ENCODE assay signal across 9 mouse cellular contexts in genomic region chr1:164151387-164152088, GRCm38 (mm10). TPM values are rescaled to one million over a fixed set of nuclear protein-coding genes. Genes with fewer than 3 reads are reported as not detected.
DNase-seq lines count a peak whose midpoint lies in the region; ATAC-seq and TF ChIP-seq lines count a peak whose summit lies in the region.
"Had no signal": no experiment of that assay in that cellular context is flagged by ENCODE, and none has a peak within 500 bp of the region (broad histone marks: within the 10 kb centered on the region; RNA-seq: fewer than 3 reads in every experiment).

Gene F5 (plus strand): TSS chr1:164151838.

- TF ChIP-seq EP300 in heart, postnatal 0 days (IDR thresholded peaks at IDR 0.05; ENCODE audit: low read depth) = no peak

- no peak within 1 kb of the TSS for H3K27ac ChIP-seq in heart, postnatal 0 days (ENCODE audit: low read depth)
- H3K27ac ChIP-seq in neural tube, embryonic 12.5 days = no peak within 1 kb of the TSS
- H3K27ac ChIP-seq: forebrain, embryonic 12.5 days had no signal

- TF ChIP-seq CTCF in heart, postnatal 0 days (IDR thresholded peaks at IDR 0.05; ENCODE audit: low read depth) = no peak

- no peaks in the 10 kb centered on the region for H3K36me3 ChIP-seq in heart, postnatal 0 days (replicated peaks; ENCODE audit: control insufficient read depth, insufficient read depth, low read length)
- no peaks in the 10 kb centered on the region for H3K36me3 ChIP-seq in neural tube, embryonic 12.5 days
- H3K36me3 ChIP-seq: forebrain, embryonic 12.5 days had no signal

- H3K4me3 ChIP-seq in heart, postnatal 0 days (ENCODE audit: low read depth, low read length) = no peak within 1 kb of the TSS
- no peak within 1 kb of the TSS for H3K4me3 ChIP-seq in neural tube, embryonic 12.5 days
- H3K4me3 ChIP-seq: forebrain, embryonic 12.5 days had no signal

- no peak for ATAC-seq in heart, postnatal 0 days (ENCODE audit: insufficient read depth, low read depth)
- no peak for ATAC-seq in neural tube, embryonic 12.5 days (ENCODE audit: low FRiP score, low read depth)

- WGBS in heart, postnatal 0 days = 10% methylated on average over 16 of the region's 16 CpGs
- 12% methylated on average over 16 of the region's 16 CpGs for WGBS in neural tube, embryonic 12.5 days

- H3K4me1 ChIP-seq in heart, postnatal 0 days (ENCODE audit: control insufficient read depth, insufficient read depth) = no peaks in the 10 kb centered on the region
- H3K4me1 ChIP-seq in neural tube, embryonic 12.5 days = peaks cover 4% of the 10 kb centered on the region
- H3K4me1 ChIP-seq: forebrain, embryonic 12.5 days had no signal

- no peak for DNase-seq in heart, postnatal 0 days (ENCODE audit: low spot score)
- no peak for DNase-seq in heart, adult 9 months (ENCODE audit: low spot score in 2 of 2)
- DNase-seq in embryo, embryonic 10.5 days (ENCODE audit: low spot score) = peak; percentile 35
- peak; percentile 21 for DNase-seq in kidney, postnatal 10 days
- no peak for DNase-seq in spleen, postnatal 14 days (ENCODE audit: low spot score in 2 of 2)
- DNase-seq in cerebellum, adult 9-10 months = no peak
- DNase-seq in gastrocnemius, postnatal 10 days = no peak

- no peaks in the 10 kb centered on the region for H3K9me3 ChIP-seq in heart, postnatal 0 days (replicated peaks; ENCODE audit: control insufficient read depth, low read length)
- no peaks in the 10 kb centered on the region for H3K9me3 ChIP-seq in neural tube, embryonic 12.5 days
- H3K9me3 ChIP-seq: forebrain, embryonic 12.5 days had no signal

- H3K27me3 ChIP-seq in heart, postnatal 0 days (ENCODE audit: control insufficient read depth, insufficient read depth, low read length) = no peaks in the 10 kb centered on the region
- no peaks in the 10 kb centered on the region for H3K27me3 ChIP-seq in neural tube, embryonic 12.5 days (replicated peaks)
- H3K27me3 ChIP-seq: forebrain, embryonic 12.5 days had no signal

- no peak within 1 kb of the TSS for H3K9ac ChIP-seq in heart, postnatal 0 days (replicated peaks; ENCODE audit: low read depth, low read length)
- H3K9ac ChIP-seq in neural tube, embryonic 12.5 days = no peak within 1 kb of the TSS
- H3K9ac ChIP-seq: forebrain, embryonic 12.5 days had no signal

- H3K4me2 ChIP-seq in heart, postnatal 0 days (ENCODE audit: low read depth, low read length) = peak within 1 kb of the TSS; percentile 38; the same call in 1 of the 2 replicates
- peak within 1 kb of the TSS; percentile 30 for H3K4me2 ChIP-seq in neural tube, embryonic 12.5 days (replicated peaks)
- H3K4me2 ChIP-seq: forebrain, embryonic 12.5 days had no signal

RNA-seq across cellular contexts. Expression of gene F5, which starts in this region (rescaled TPM):
- 0.27 TPM in 1 of 2 replicates, not detected in the other for total RNA-seq in heart, postnatal 0 days (2014; rRNA removed; ENCODE audit: low replicate concordance)
- 0.05 TPM in 2 replicates for polyA plus RNA-seq in heart, postnatal 0 days (2015; fragmentation: Nextera tagmentation; extraction: Ambion mirVana)
- polyA plus RNA-seq in neural tube, embryonic 12.5 days (2016; fragmentation: Nextera tagmentation; extraction: Ambion mirVana) = 0.24 TPM in 2 replicates
- total RNA-seq in gastrocnemius, postnatal 10 days (2021) = under 1 TPM; 0.14 to 0.68 TPM

Comparison
In these comparisons a context has a peak if more than half of its experiments do, and no peak if none do; other contexts are left out.
1. DNase-seq: peak in embryo, embryonic 10.5 days (single experiment) and kidney, postnatal 10 days (single experiment); none in heart, postnatal 0 days (single experiment), heart, adult 9 months (0 of 2), spleen, postnatal 14 days (0 of 2), cerebellum, adult 9-10 months (single experiment) and gastrocnemius, postnatal 10 days (single experiment).